Mouse (Mus musculus): ENCODE measurements around the gene Zfp36l2. TPM values are rescaled to one million over a fixed set of nuclear protein-coding genes. Genes with fewer than 3 reads are reported as not detected.

Gene Zfp36l2
- 100 to 1,000 TPM; 528 to 554 TPM for total RNA-seq (2023)

DNA sequence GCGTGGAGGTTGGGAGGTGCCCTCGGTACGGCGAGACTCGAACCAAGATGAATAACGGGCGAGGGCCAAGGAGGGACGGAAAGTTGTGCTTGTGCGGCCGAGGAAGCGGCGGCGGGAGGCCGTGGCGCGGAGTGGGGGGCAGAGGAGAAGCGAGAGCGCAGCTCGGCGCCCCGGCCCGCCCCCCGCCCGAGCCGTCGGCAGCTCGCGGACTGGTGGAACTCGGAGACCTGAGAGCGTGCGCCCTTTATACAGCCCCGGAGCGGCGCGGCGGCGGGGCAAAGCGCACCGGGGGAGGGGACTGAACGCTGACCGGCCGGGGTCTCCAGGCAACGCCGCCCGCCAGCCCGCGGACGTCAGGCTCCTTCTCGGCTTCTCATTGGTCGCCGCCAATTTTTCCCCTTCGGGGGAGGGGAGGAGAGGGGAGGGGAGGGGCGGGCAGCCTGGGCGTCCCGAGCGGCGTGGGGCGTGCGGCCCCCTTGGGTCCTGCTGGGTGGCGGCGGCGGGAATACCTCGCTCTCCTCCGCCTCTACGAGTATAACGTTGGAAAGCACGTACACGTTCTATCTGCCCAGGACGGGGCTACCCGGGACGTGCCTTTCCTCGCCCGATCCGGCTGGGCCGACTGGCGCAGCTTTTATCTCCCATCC is at the start of gene Zfp36l2:
Gene Zfp36l2 (minus strand): TSS at position 221 of the 647 bp plus-strand sequence.

